Mouse (Mus musculus) ES-E14 (cell line): ENCODE results near the gene Dpt. TPM values are rescaled to one million over a fixed set of nuclear protein-coding genes. Genes with fewer than 3 reads are reported as not detected.

ENCODE experiments used
- DNase-seq: peaks from one replicate; pipeline ENCODE4 v3.0.0-alpha.2; 2013; ENCODE audit warnings: low read depth, low spot score
- H3K27ac ChIP-seq: 2 replicates; pipeline ENCODE4 v1.5.1; 2012; ENCODE audit warnings: low read depth, mild to moderate bottlenecking, low read length, moderate library complexity, mixed read lengths; ENCODE audit not compliant: poor library complexity, insufficient read depth, severe bottlenecking
- H3K36me3 ChIP-seq: 2 replicates; pipeline ENCODE4 v1.6.1; 2012; ENCODE audit warnings: mild to moderate bottlenecking, low read length, moderate library complexity, mixed read lengths; ENCODE audit not compliant: control insufficient read depth, poor library complexity, insufficient read depth, severe bottlenecking
- H3K4me1 ChIP-seq, 2 experiments: fragments of 150-350 bp in 1 of 2; sonication (generic) in 1 of 2; 2 replicates each; pipeline ENCODE4 v1.6.1; 2012; ENCODE audit warnings: low read length in 2 of 2, mild to moderate bottlenecking in 1 of 2, mixed read lengths in 1 of 2; ENCODE audit not compliant: control insufficient read depth in 2 of 2, insufficient read depth in 2 of 2, poor library complexity in 1 of 2
- H3K4me3 ChIP-seq, 2 experiments: fragments of 150-350 bp in 1 of 2; sonication (generic) in 1 of 2; 2 replicates each; pipeline ENCODE4 v1.5.1; 2012; ENCODE audit warnings: low read length in 2 of 2, low read depth in 1 of 2, mild to moderate bottlenecking in 1 of 2, mixed read lengths in 1 of 2; ENCODE audit not compliant: insufficient read depth in 1 of 2, poor library complexity in 1 of 2, severe bottlenecking in 1 of 2
- H3K9ac ChIP-seq: 2 replicates; pipeline ENCODE4 v1.6.1; 2012; ENCODE audit warnings: low read depth, mild to moderate bottlenecking, low read length, mixed read lengths; ENCODE audit not compliant: poor library complexity, insufficient read depth, severe bottlenecking
- H3K9me3 ChIP-seq: fragments of 150-350 bp; sonication (generic); 2 replicates; pipeline ENCODE4 v1.6.1; 2012; ENCODE audit warnings: low read depth, mild to moderate bottlenecking, low read length; ENCODE audit not compliant: control insufficient read depth, insufficient read depth
- CHD2 ChIP-seq: IDR thresholded peaks from 2 replicates; pipeline ENCODE4 v1.6.1; 2014; ENCODE audit warnings: mild to moderate bottlenecking, low read depth, low read length, inconsistent platforms
- HCFC1 ChIP-seq: IDR thresholded peaks from 2 replicates; pipeline ENCODE4 v1.6.1; 2012; ENCODE audit warnings: low read length, inconsistent platforms, borderline replicate concordance; ENCODE audit not compliant: insufficient read depth
- MAFK ChIP-seq: IDR thresholded peaks from 2 replicates; pipeline ENCODE4 v1.6.1; 2014; ENCODE audit warnings: mild to moderate bottlenecking, low read depth, low read length, inconsistent platforms; ENCODE audit not compliant: insufficient read depth
- ZC3H11A ChIP-seq: IDR thresholded peaks from 2 replicates; pipeline ENCODE4 v1.6.1; 2012; ENCODE audit warnings: low read depth, mild to moderate bottlenecking, inconsistent platforms, low read length, borderline replicate concordance
- ZNF384 ChIP-seq: IDR thresholded peaks from 2 replicates; pipeline ENCODE4 v1.6.1; 2012; ENCODE audit warnings: low read depth, low read length, inconsistent platforms
- in situ Hi-C, 2 experiments: fragments of 600-800 bp; cut with MboI; formaldehyde crosslinking; loops; one replicate each; pipeline ENCODE4 v1.15.1; 2025; ENCODE audit warnings: low sequenced_read_pairs in 2 of 2, inconsistent platforms in 1 of 2; ENCODE audit not compliant: unreplicated experiment in 2 of 2
- total RNA-seq: library from RNA; depleted of rRNA; stranded (reverse); fragments of 300-350 nt; gene quantifications from 2 replicates; pipeline ENCODE4 v1.2.3, GENCODE M21; 2012; rRNA removed

Gene Dpt
- not detected in 2 replicates for total RNA-seq

- no peak within 1 kb of the TSS for H3K27ac ChIP-seq
- no peaks in the 10 kb centered on the region for H3K4me1 ChIP-seq
- H3K9ac ChIP-seq: no peak within 1 kb of the TSS
- H3K4me3 ChIP-seq: no peak within 1 kb of the TSS
- no peak for DNase-seq
- H3K36me3 ChIP-seq: no peaks in the 10 kb centered on the region
- TF ChIP-seq ZC3H11A (no peak), CHD2 (no peak), MAFK (no peak), HCFC1 (no peak), ZNF384 (no peak)
- in situ Hi-C loops: no loop called here
- no peaks in the 10 kb centered on the region for H3K9me3 ChIP-seq
Measured at GRCm38 (mm10) chr1:164796471-164796870, at the start of gene Dpt. Gene Dpt, plus strand, starts transcription at chr1:164796644.

GRCm38 (mm10) chr1:164753736-164754135 is 42.7 kb upstream of the Dpt start:
- no peak overlapping the region for H3K4me3 ChIP-seq
- TF ChIP-seq ZNF384 (no peak), ZC3H11A (no peak), HCFC1 (no peak), CHD2 (no peak), MAFK (no peak)
- H3K27ac ChIP-seq: no peak overlapping the region
- H3K9me3 ChIP-seq: no peaks in the 10 kb centered on the region
- no peaks in the 10 kb centered on the region for H3K36me3 ChIP-seq
- no peak for DNase-seq
- H3K9ac ChIP-seq: no peak overlapping the region
- in situ Hi-C loops: no loop called here
- no peaks in the 10 kb centered on the region for H3K4me1 ChIP-seq

DNA sequence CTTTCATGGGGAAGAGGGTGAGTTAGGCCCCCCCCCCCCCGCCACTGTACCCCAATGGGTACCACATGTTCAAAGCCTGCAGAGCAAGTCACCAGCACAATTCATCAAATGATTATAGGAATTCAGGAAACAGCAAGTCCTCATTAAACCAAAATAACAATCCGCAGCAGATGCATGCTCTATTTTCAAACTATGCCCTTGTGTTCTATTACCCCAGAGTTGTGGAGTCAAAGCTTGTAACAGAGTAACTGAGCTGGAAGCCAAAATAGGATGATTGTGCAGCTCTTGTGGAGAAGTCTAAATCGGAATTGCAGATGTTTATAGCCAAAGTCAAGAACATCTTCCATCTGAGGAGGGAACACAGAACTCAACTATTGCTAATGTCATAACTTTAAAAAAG is 40.8 kb upstream of the Dpt start:
- TF ChIP-seq ZC3H11A: no peak
- TF ChIP-seq CHD2: no peak
- no peak for TF ChIP-seq HCFC1
- TF ChIP-seq ZNF384: no peak
- no peak for TF ChIP-seq MAFK
- Histone ChIP-seq H3K9me3 (no peaks in the 10 kb centered on the region), H3K36me3 (no peaks in the 10 kb centered on the region), H3K27ac (no peak overlapping the region), H3K4me1 (no peaks in the 10 kb centered on the region), H3K4me3 (no peak overlapping the region), H3K9ac (no peak overlapping the region)
- DNase-seq: no peak
- in situ Hi-C loops: no loop called here

GRCm38 (mm10) chr1:164756951-164757350 is 39.5 kb upstream of the Dpt start:
- H3K4me1 ChIP-seq: no peaks in the 10 kb centered on the region
- no peaks in the 10 kb centered on the region for H3K36me3 ChIP-seq
- in situ Hi-C loops: no loop called here
- H3K4me3 ChIP-seq: no peak overlapping the region
- no peak overlapping the region for H3K27ac ChIP-seq
- TF ChIP-seq ZNF384: no peak
- TF ChIP-seq MAFK: no peak
- TF ChIP-seq CHD2: no peak
- no peak for TF ChIP-seq HCFC1
- TF ChIP-seq ZC3H11A: no peak
- no peak overlapping the region for H3K9ac ChIP-seq
- no peak for DNase-seq
- no peaks in the 10 kb centered on the region for H3K9me3 ChIP-seq

DNA sequence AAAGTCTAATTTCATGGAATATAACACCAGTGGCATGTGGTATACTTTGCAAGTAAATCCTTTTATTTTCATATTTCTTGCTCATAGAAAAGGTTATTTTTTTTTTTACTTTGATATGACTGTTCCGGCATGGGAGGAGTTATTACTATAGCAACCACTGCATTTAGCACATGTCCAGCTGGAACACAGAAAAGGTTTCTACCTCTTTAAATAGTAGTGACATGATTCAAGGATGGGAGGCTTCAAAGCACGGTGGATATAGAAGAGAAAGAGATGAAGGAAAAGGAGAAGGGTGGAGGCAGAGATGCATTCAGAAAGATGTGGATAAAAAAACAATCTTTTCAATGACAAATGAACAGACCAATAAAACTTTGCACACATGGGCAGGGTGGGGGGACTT is 38.0 kb upstream of the Dpt start:
- Histone ChIP-seq H3K9ac (no peak overlapping the region), H3K4me1 (no peaks in the 10 kb centered on the region), H3K4me3 (no peak overlapping the region), H3K36me3 (no peaks in the 10 kb centered on the region), H3K27ac (no peak overlapping the region), H3K9me3 (no peaks in the 10 kb centered on the region)
- in situ Hi-C loops: no loop called here
- DNase-seq: no peak
- TF ChIP-seq CHD2 (no peak), ZC3H11A (no peak), ZNF384 (no peak), MAFK (no peak), HCFC1 (no peak)
